In genomic region chr1:180357893-180358331, GRCm38 (mm10) we compare ENCODE assay signal across 13 mouse cellular contexts. TPM values are rescaled to one million over a fixed set of nuclear protein-coding genes. Genes with fewer than 3 reads are reported as not detected.
DNase-seq lines count a peak whose midpoint lies in the region; ATAC-seq and TF ChIP-seq lines count a peak whose summit lies in the region.
"Had no signal": no experiment of that assay in that cellular context is flagged by ENCODE, and none has a peak within 500 bp of the region (broad histone marks: within the 10 kb centered on the region; RNA-seq: fewer than 3 reads in every experiment).

No protein-coding gene starts in this region.

- H3K27me3 ChIP-seq in cerebellum, adult 2 months (ENCODE audit: control insufficient read depth, insufficient read depth, low read length), result no peaks in the 10 kb centered on the region
- no peaks in the 10 kb centered on the region for H3K27me3 ChIP-seq in hindbrain, embryonic 16.5 days (replicated peaks; ENCODE audit: control insufficient read depth, insufficient read depth, low read length)
- no peaks in the 10 kb centered on the region for H3K27me3 ChIP-seq in hindbrain, embryonic 11.5 days (ENCODE audit: control insufficient read depth, insufficient read depth, low read length)
- H3K27me3 ChIP-seq in CH12.LX (replicated peaks), result no peaks in the 10 kb centered on the region
- H3K27me3 ChIP-seq: midbrain, embryonic 13.5 days had no signal

- peak; percentile 41; the same call in 1 of the 2 replicates for ATAC-seq in hindbrain, embryonic 16.5 days
- ATAC-seq in hindbrain, embryonic 11.5 days (ENCODE audit: low FRiP score), result no peak
- ATAC-seq: activated CD4-positive, CD25-positive, alpha-beta regulatory T cell, adult 4 months; midbrain, embryonic 13.5 days had no signal

- H3K79me2 ChIP-seq in CH12.LX (replicated peaks; ENCODE audit: control insufficient read depth, extremely low read depth, insufficient read depth, poor library complexity, severe bottlenecking), result 0 out of 2 replicates have a peak, but pooled peaks cover 2% of the 10 kb centered on the region

- dilution Hi-C loops in CH12.LX (cut with MboI; ENCODE audit: extremely low pct_ligation_motif_present, extremely low pct_unique_long_range_greater_than_20kb, low sequenced_read_pairs), result no loop called here

- TF ChIP-seq RAD21 in CH12.LX (IDR thresholded peaks at IDR 0.05; ENCODE audit: low read depth, low read length), result no peak

- no peak for DNase-seq in cerebellum, adult 2 months
- DNase-seq in cerebellum, adult 18-20 months, result no peak
- DNase-seq in hindbrain, embryonic 11.5 days (ENCODE audit: low spot score), result no peak
- DNase-seq in CH12.LX (ENCODE audit: extremely low read depth), result peak; percentile 40
- peak; percentile 45 to 77 for DNase-seq in kidney, postnatal 25 days
- no peak for DNase-seq in lung, postnatal 36 days
- no peak for DNase-seq in layer of hippocampus, postnatal 25 days (ENCODE audit: extremely low spot score in 1 of 2, low spot score in 1 of 2)
- DNase-seq: lung, adult 2 months; right cerebral cortex, postnatal 25 days had no signal

- H3K36me3 ChIP-seq in hindbrain, embryonic 16.5 days (ENCODE audit: control insufficient read depth, insufficient read depth, low read length), result no peaks in the 10 kb centered on the region
- no peaks in the 10 kb centered on the region for H3K36me3 ChIP-seq in hindbrain, embryonic 11.5 days (ENCODE audit: control insufficient read depth, insufficient read depth, low read length)
- peaks cover 6 to 54% of the 10 kb centered on the region in 2 experiments for H3K36me3 ChIP-seq in CH12.LX (replicated peaks in 1 of 2; ENCODE audit: control insufficient read depth in 1 of 2, insufficient read depth in 1 of 2, low read length in 1 of 2)
- H3K36me3 ChIP-seq: midbrain, embryonic 13.5 days had no signal

- no peak overlapping the region for H3K4me2 ChIP-seq in hindbrain, embryonic 16.5 days (ENCODE audit: low read length)
- H3K4me2 ChIP-seq in hindbrain, embryonic 11.5 days (replicated peaks; ENCODE audit: low read depth, low read length), result no peak overlapping the region
- H3K4me2 ChIP-seq in CH12.LX (ENCODE audit: insufficient read depth, low read depth, poor library complexity, severe bottlenecking), result peak overlapping the region; percentile 14
- H3K4me2 ChIP-seq: midbrain, embryonic 13.5 days had no signal

- WGBS in cerebellum, adult 2 months, result 78% methylated on average over 7 of the region's 7 CpGs
- WGBS in hindbrain, embryonic 16.5 days, result 74% methylated on average over 7 of the region's 7 CpGs
- 74% methylated on average over 7 of the region's 7 CpGs for WGBS in hindbrain, embryonic 11.5 days

- H3K9me3 ChIP-seq in hindbrain, embryonic 16.5 days (ENCODE audit: control insufficient read depth, low read length), result no peaks in the 10 kb centered on the region
- H3K9me3 ChIP-seq in hindbrain, embryonic 11.5 days (ENCODE audit: control insufficient read depth, low read length), result no peaks in the 10 kb centered on the region
- no peaks in the 10 kb centered on the region for H3K9me3 ChIP-seq in CH12.LX (replicated peaks; ENCODE audit: low read length)
- H3K9me3 ChIP-seq: G1E; midbrain, embryonic 13.5 days had no signal

- H3K9ac ChIP-seq in hindbrain, embryonic 16.5 days (ENCODE audit: low read depth, low read length), result no peak overlapping the region
- no peak overlapping the region for H3K9ac ChIP-seq in hindbrain, embryonic 11.5 days (ENCODE audit: low read depth, low read length)
- no peak overlapping the region; the same call in 1 of the 2 replicates for H3K9ac ChIP-seq in CH12.LX (ENCODE audit: insufficient read depth, low read depth)
- H3K9ac ChIP-seq: midbrain, embryonic 13.5 days had no signal

- no peak for TF ChIP-seq POLR2A in cerebellum, adult 2 months (IDR thresholded peaks at IDR 0.05; ENCODE audit: borderline replicate concordance, insufficient read depth, low read length)
- TF ChIP-seq POLR2A in CH12.LX (IDR thresholded peaks at IDR 0.05; ENCODE audit: low read depth, low read length), result no peak

- no peak for TF ChIP-seq CTCF in cerebellum, adult 2 months (IDR thresholded peaks at IDR 0.05; ENCODE audit: borderline replicate concordance, insufficient read depth, low read depth, low read length)
- no peak for TF ChIP-seq CTCF in CH12.LX (conservative IDR thresholded peaks at IDR 0.05 in 1 of 2, IDR thresholded peaks at IDR 0.05 in 1 of 2; ENCODE audit: low read depth in 2 of 2, low read length in 2 of 2)

- TF ChIP-seq EP300 in CH12.LX (IDR thresholded peaks at IDR 0.05; ENCODE audit: low read length), result no peak

- no peak overlapping the region for H3K4me3 ChIP-seq in cerebellum, adult 2 months (replicated peaks; ENCODE audit: insufficient read depth, low read depth, low read length)
- no peak overlapping the region for H3K4me3 ChIP-seq in hindbrain, embryonic 16.5 days (ENCODE audit: low read length)
- H3K4me3 ChIP-seq in hindbrain, embryonic 11.5 days (ENCODE audit: low read depth, low read length), result no peak overlapping the region
- H3K4me3 ChIP-seq in CH12.LX (replicated peaks in 1 of 3; ENCODE audit: low read depth in 2 of 3, low read length in 2 of 3, poor library complexity in 1 of 3), result no peak overlapping the region
- H3K4me3 ChIP-seq: midbrain, embryonic 13.5 days had no signal

- in situ Hi-C loops in CH12.LX (cut with MboI; ENCODE audit: low pct_ligation_motif_present, low pct_unique_long_range_greater_than_20kb, low sequenced_read_pairs), result no loop called here

- peaks cover 4% of the 10 kb centered on the region; the same call in 1 of the 2 replicates for H3K4me1 ChIP-seq in cerebellum, adult 2 months (ENCODE audit: control insufficient read depth, insufficient read depth, low read length)
- H3K4me1 ChIP-seq in hindbrain, embryonic 16.5 days (ENCODE audit: control insufficient read depth, insufficient read depth, low read depth, low read length), result no peaks in the 10 kb centered on the region; the same call in 1 of the 2 replicates
- H3K4me1 ChIP-seq in hindbrain, embryonic 11.5 days (replicated peaks; ENCODE audit: control insufficient read depth, insufficient read depth, low read length), result no peaks in the 10 kb centered on the region
- H3K4me1 ChIP-seq in CH12.LX (ENCODE audit: control insufficient read depth in 1 of 2, insufficient read depth in 2 of 2), result peaks cover 44 to 76% of the 10 kb centered on the region in 2 experiments
- H3K4me1 ChIP-seq: midbrain, embryonic 13.5 days had no signal

- H3K27ac ChIP-seq in cerebellum, adult 2 months (ENCODE audit: insufficient read depth, low read length), result peak overlapping the region; percentile 11; the same call in 1 of the 2 replicates
- H3K27ac ChIP-seq in hindbrain, embryonic 16.5 days (ENCODE audit: low read depth, low read length), result peak overlapping the region; percentile 10; the same call in 1 of the 2 replicates
- no peak overlapping the region for H3K27ac ChIP-seq in hindbrain, embryonic 11.5 days (ENCODE audit: low read depth, low read length)
- peak overlapping the region; percentile 29 for H3K27ac ChIP-seq in CH12.LX (ENCODE audit: insufficient read depth, low read depth)
- H3K27ac ChIP-seq: midbrain, embryonic 13.5 days had no signal

TF ChIP-seq in CH12.LX, 34 proteins besides CTCF, POLR2A, EP300 and RAD21:
- TF ChIP-seq IRF4 (IDR thresholded peaks at IDR 0.05; ENCODE audit: low read depth, low read length) (peak; percentile 67; the same call in 1 of the 2 replicates), JUN (IDR thresholded peaks at IDR 0.05; ENCODE audit: insufficient read depth, low read depth, low read length) (no peak)

RNA-seq across cellular contexts. Expression of gene Itpkb, which starts 27.6 kb away (rescaled TPM):
- 31.8 and 34.1 TPM in 2 replicates for polyA plus RNA-seq in cerebellum, adult 2 months (2012; rRNA removed)
- 3.8 and 4.0 TPM in 2 replicates for polyA plus RNA-seq in hindbrain, embryonic 16.5 days (2015; fragmentation: Nextera tagmentation; extraction: Ambion mirVana)
- 2.9 and 4.3 TPM in 2 replicates for polyA plus RNA-seq in hindbrain, embryonic 11.5 days (2014; fragmentation: Nextera tagmentation; extraction: Ambion mirVana)
- 8.4 and 10.6 TPM in 2 replicates for total RNA-seq in CH12.LX (2012; rRNA removed)
- total RNA-seq in CH12.LX (2014; rRNA removed), result 3.9 and 4.2 TPM in 2 replicates
- polyA plus RNA-seq in CH12.LX (2012; ENCODE audit: insufficient read length, low read depth), result 13.5 and 14.4 TPM in 2 replicates
- total RNA-seq in layer of hippocampus, postnatal 25 days (2021), result 10 to 100 TPM; 24.4 to 26.5 TPM

Comparison
In these comparisons a context has a peak if more than half of its experiments do, and no peak if none do; other contexts are left out.
1. DNase-seq: peak in CH12.LX (single experiment) and kidney, postnatal 25 days (2 of 2); none in cerebellum, adult 2 months (0 of 2), cerebellum, adult 18-20 months (0 of 2), hindbrain, embryonic 11.5 days (single experiment), lung, postnatal 36 days (single experiment) and layer of hippocampus, postnatal 25 days (0 of 2).